ENCODE assay signal across 12 mouse cellular contexts in genomic region chr4:129610026-129610425, GRCm38 (mm10). TPM values are rescaled to one million over a fixed set of nuclear protein-coding genes. Genes with fewer than 3 reads are reported as not detected.
DNase-seq lines count a peak whose midpoint lies in the region; ATAC-seq lines count a peak whose summit lies in the region.
"Had no signal": no experiment of that assay in that cellular context is flagged by ENCODE, and none has a peak within 500 bp of the region (broad histone marks: within the 10 kb centered on the region; RNA-seq: fewer than 3 reads in every experiment).

No protein-coding gene starts in this region.

- no peak overlapping the region for H3K4me2 ChIP-seq in hindbrain, embryonic 12.5 days (replicated peaks)
- H3K4me2 ChIP-seq in hindbrain, embryonic 14.5 days (replicated peaks): no peak overlapping the region
- H3K4me2 ChIP-seq: liver, embryonic 15.5 days had no signal

- no peak overlapping the region for H3K4me3 ChIP-seq in hindbrain, embryonic 12.5 days
- no peak overlapping the region for H3K4me3 ChIP-seq in hindbrain, embryonic 14.5 days (replicated peaks; ENCODE audit: low read length)
- H3K4me3 ChIP-seq: liver, embryonic 15.5 days had no signal

- WGBS in hindbrain, embryonic 12.5 days: 60% methylated on average over 4 of the region's 4 CpGs
- WGBS in hindbrain, embryonic 14.5 days: 74% methylated on average over 4 of the region's 4 CpGs

- H3K9ac ChIP-seq in hindbrain, embryonic 12.5 days: no peak overlapping the region
- no peak overlapping the region for H3K9ac ChIP-seq in hindbrain, embryonic 14.5 days
- H3K9ac ChIP-seq: liver, embryonic 15.5 days had no signal

- no peaks in the 10 kb centered on the region for H3K27me3 ChIP-seq in hindbrain, embryonic 12.5 days
- H3K27me3 ChIP-seq in hindbrain, embryonic 14.5 days (ENCODE audit: control insufficient read depth, insufficient read depth, low read length): no peaks in the 10 kb centered on the region
- H3K27me3 ChIP-seq: liver, embryonic 15.5 days had no signal

- H3K27ac ChIP-seq in hindbrain, embryonic 12.5 days: no peak overlapping the region
- H3K27ac ChIP-seq in hindbrain, embryonic 14.5 days: no peak overlapping the region
- H3K27ac ChIP-seq: liver, embryonic 15.5 days; macrophage had no signal

- no peaks in the 10 kb centered on the region for H3K9me3 ChIP-seq in hindbrain, embryonic 12.5 days (replicated peaks)
- H3K9me3 ChIP-seq in hindbrain, embryonic 14.5 days (ENCODE audit: control insufficient read depth, low read length): no peaks in the 10 kb centered on the region
- H3K9me3 ChIP-seq: liver, embryonic 15.5 days had no signal

- no peak for DNase-seq in hindbrain, embryonic 14.5 days (ENCODE audit: low spot score)
- peak; percentile 96 for DNase-seq in R1 (ENCODE audit: low read depth, low spot score)
- DNase-seq in thymus, postnatal 0 days (ENCODE audit: low spot score): peak; percentile 85
- no peak for DNase-seq in right cerebral cortex, adult 2 months (ENCODE audit: low spot score in 2 of 2)
- no peak for DNase-seq in gastrocnemius, postnatal 4 days (ENCODE audit: low spot score in 2 of 2)
- DNase-seq: cerebellum, adult 2 months; kidney, adult 8-10 months had no signal

- peaks cover 36% of the 10 kb centered on the region for H3K36me3 ChIP-seq in hindbrain, embryonic 12.5 days
- H3K36me3 ChIP-seq in hindbrain, embryonic 14.5 days (replicated peaks; ENCODE audit: control insufficient read depth, insufficient read depth): peaks cover 38% of the 10 kb centered on the region

- H3K4me1 ChIP-seq in hindbrain, embryonic 12.5 days: no peaks in the 10 kb centered on the region; the same call in none of the 2 replicates
- H3K4me1 ChIP-seq in hindbrain, embryonic 14.5 days (replicated peaks; ENCODE audit: control insufficient read depth, insufficient read depth, low read length): peaks cover 3% of the 10 kb centered on the region; the same call in 1 of the 2 replicates

- peak; percentile 18; the same call in 1 of the 2 replicates for ATAC-seq in hindbrain, embryonic 12.5 days (ENCODE audit: low FRiP score)
- ATAC-seq in hindbrain, embryonic 14.5 days (ENCODE audit: low FRiP score): no peak
- peak; percentile 48 for ATAC-seq in CD4-positive, CD25-positive, alpha-beta regulatory T cell, adult 4 months

RNA-seq across cellular contexts. Expression of gene Dcdc2b, which starts 4.0 kb away (rescaled TPM):
- 2.4 and 3.1 TPM in 2 replicates for polyA plus RNA-seq in hindbrain, embryonic 12.5 days (2016; fragmentation: Nextera tagmentation; extraction: Ambion mirVana)
- 2.7 and 5.4 TPM in 2 replicates for polyA plus RNA-seq in hindbrain, embryonic 14.5 days (2014; fragmentation: Nextera tagmentation; extraction: Ambion mirVana)
- polyA plus RNA-seq in CD4-positive, CD25-positive, alpha-beta regulatory T cell, adult 4 months (2017; shearing (Covaris generic)): 1 to 10 TPM; 3.9 to 7.0 TPM
- 3.0 and 3.3 TPM in 2 replicates for polyA plus RNA-seq in thymus, postnatal 0 days (2015; fragmentation: Nextera tagmentation; extraction: Ambion mirVana)
- total RNA-seq in gastrocnemius, postnatal 4 days (2021): 1 to 10 TPM; 1.6 to 2.7 TPM
- total RNA-seq: hematopoietic stem cell, adult 5-6 weeks had no signal

RNA-seq across cellular contexts. Expression of gene Iqcc, which starts 8.9 kb away (rescaled TPM):
- 30.0 and 31.8 TPM in 2 replicates for polyA plus RNA-seq in hindbrain, embryonic 12.5 days (2016; fragmentation: Nextera tagmentation; extraction: Ambion mirVana)
- 28.5 and 31.3 TPM in 2 replicates for polyA plus RNA-seq in hindbrain, embryonic 14.5 days (2014; fragmentation: Nextera tagmentation; extraction: Ambion mirVana)
- polyA plus RNA-seq in CD4-positive, CD25-positive, alpha-beta regulatory T cell, adult 4 months (2017; shearing (Covaris generic)): 10 to 100 TPM; 48.4 to 68.7 TPM
- 39.5 and 40.6 TPM in 2 replicates for polyA plus RNA-seq in thymus, postnatal 0 days (2015; fragmentation: Nextera tagmentation; extraction: Ambion mirVana)
- 10 to 100 TPM; 13.2 to 13.6 TPM for total RNA-seq in gastrocnemius, postnatal 4 days (2021)

RNA-seq across cellular contexts. Expression of gene Tmem234, which starts 9.6 kb away (rescaled TPM):
- polyA plus RNA-seq in hindbrain, embryonic 12.5 days (2016; fragmentation: Nextera tagmentation; extraction: Ambion mirVana): 164 and 174 TPM in 2 replicates
- 166 and 188 TPM in 2 replicates for polyA plus RNA-seq in hindbrain, embryonic 14.5 days (2014; fragmentation: Nextera tagmentation; extraction: Ambion mirVana)
- 100 to 1,000 TPM; 254 to 306 TPM for polyA plus RNA-seq in CD4-positive, CD25-positive, alpha-beta regulatory T cell, adult 4 months (2017; shearing (Covaris generic))
- polyA plus RNA-seq in thymus, postnatal 0 days (2015; fragmentation: Nextera tagmentation; extraction: Ambion mirVana): 190 and 230 TPM in 2 replicates
- total RNA-seq in gastrocnemius, postnatal 4 days (2021): 10 to 100 TPM; 65.2 to 68.4 TPM

RNA-seq across cellular contexts. Expression of gene Eif3i, which starts 9.6 kb away (rescaled TPM):
- polyA plus RNA-seq in hindbrain, embryonic 12.5 days (2016; fragmentation: Nextera tagmentation; extraction: Ambion mirVana): 187 and 204 TPM in 2 replicates
- polyA plus RNA-seq in hindbrain, embryonic 14.5 days (2014; fragmentation: Nextera tagmentation; extraction: Ambion mirVana): 226 and 227 TPM in 2 replicates
- polyA plus RNA-seq in CD4-positive, CD25-positive, alpha-beta regulatory T cell, adult 4 months (2017; shearing (Covaris generic)): 100 to 1,000 TPM; 337 to 353 TPM
- polyA plus RNA-seq in thymus, postnatal 0 days (2015; fragmentation: Nextera tagmentation; extraction: Ambion mirVana): 325 and 333 TPM in 2 replicates
- 100 to 1,000 TPM; 167 to 176 TPM for total RNA-seq in gastrocnemius, postnatal 4 days (2021)

RNA-seq across cellular contexts. Expression of gene Ccdc28b, which starts 13.7 kb away (rescaled TPM):
- 85.9 and 91.5 TPM in 2 replicates for polyA plus RNA-seq in hindbrain, embryonic 12.5 days (2016; fragmentation: Nextera tagmentation; extraction: Ambion mirVana)
- polyA plus RNA-seq in hindbrain, embryonic 14.5 days (2014; fragmentation: Nextera tagmentation; extraction: Ambion mirVana): 127 and 128 TPM in 2 replicates
- polyA plus RNA-seq in CD4-positive, CD25-positive, alpha-beta regulatory T cell, adult 4 months (2017; shearing (Covaris generic)): 10 to 100 TPM; 28.6 to 39.5 TPM
- polyA plus RNA-seq in thymus, postnatal 0 days (2015; fragmentation: Nextera tagmentation; extraction: Ambion mirVana): 81.7 and 87.2 TPM in 2 replicates
- 10 to 100 TPM; 44.7 to 51.2 TPM for total RNA-seq in gastrocnemius, postnatal 4 days (2021)

Comparison
In these comparisons a context has a peak if more than half of its experiments do, and no peak if none do; other contexts are left out.
1. DNase-seq: peak in R1 (single experiment) and thymus, postnatal 0 days (single experiment); none in hindbrain, embryonic 14.5 days (single experiment), right cerebral cortex, adult 2 months (0 of 2) and gastrocnemius, postnatal 4 days (0 of 2).